Mouse (Mus musculus) layer of hippocampus, postnatal 36 days (tissue): ENCODE measurements around the gene Zfp933. TPM values are rescaled to one million over a fixed set of nuclear protein-coding genes. Genes with fewer than 3 reads are reported as not detected.
"Not testable (repeated sequence)": the region's sequence is repeated elsewhere in the genome, so short reads cannot be mapped to it uniquely, and the experiment has no call there.

Source experiments
- DNase-seq, 2 experiments: peaks; one replicate each; pipeline ENCODE4 v3.0.0; 2022
- total RNA-seq, 2 experiments: library from RNA; stranded (reverse); gene quantifications; 2 replicates each; pipeline ENCODE4 v1.2.3; 2021

Gene Zfp933
- total RNA-seq, 2 experiments from 2014 or later = 21.8 to 22.0 TPM

GRCm38 (mm10) chr4:147850776-147851175 is 2.6 kb upstream of the Zfp933 start:
- DNase-seq = no peak

- DNase-seq = no peak
These were observed 422 bp upstream of the Zfp933 start for GRCm38 (mm10) chr4:147848584-147848991.

DNA sequence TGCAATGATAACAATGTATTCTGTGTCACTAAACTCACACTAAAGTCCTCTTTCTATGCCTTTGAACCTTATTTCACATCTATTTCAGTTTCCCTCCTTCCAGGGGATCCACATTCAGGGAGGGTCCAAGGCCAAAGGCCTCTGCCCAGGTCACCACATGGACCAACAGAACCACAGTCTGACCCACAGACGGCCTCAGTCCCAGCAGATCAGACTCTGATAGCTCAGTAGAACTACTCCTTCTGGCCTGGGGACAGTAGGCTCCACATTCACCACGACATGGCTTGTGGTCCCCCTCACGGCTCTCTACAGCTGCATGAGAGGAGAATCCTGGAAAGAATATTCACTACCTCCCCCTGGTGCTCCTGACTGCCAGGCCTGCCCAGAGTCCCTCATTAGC is 5.3 kb downstream of the Zfp933 start:
- DNase-seq = no peak

DNA sequence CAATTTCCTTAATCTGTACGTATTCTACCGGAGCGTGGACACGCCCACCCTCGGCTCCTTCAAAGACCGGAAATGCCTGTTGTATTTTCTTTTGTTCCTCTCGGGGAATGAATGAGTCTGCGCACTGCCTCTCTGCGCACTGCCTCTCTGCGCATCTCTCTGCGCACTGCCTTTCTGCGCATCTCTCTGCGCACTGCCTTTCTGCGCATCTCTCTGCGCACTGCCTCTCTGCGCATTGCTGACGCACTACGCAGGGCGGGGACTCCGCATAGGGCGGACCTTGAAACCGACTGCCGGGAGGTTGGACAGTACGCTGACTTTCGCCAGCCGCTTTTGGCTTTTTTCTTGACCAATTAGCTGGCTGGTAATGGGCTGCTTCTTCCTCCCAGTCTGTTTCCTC is 8.9 kb downstream of the Zfp933 start:
- peak in 1 of 2 experiments; percentile 47 for DNase-seq

- no peak for DNase-seq
These were observed 23.8 kb downstream of the Zfp933 start for GRCm38 (mm10) chr4:147824389-147824788.

GRCm38 (mm10) chr4:147821414-147821813 is 26.8 kb downstream of the Zfp933 start:
- not testable (repeated sequence) for DNase-seq

GRCm38 (mm10) chr4:147819659-147820058 is 28.5 kb downstream of the Zfp933 start:
- DNase-seq = not testable (repeated sequence)

DNA sequence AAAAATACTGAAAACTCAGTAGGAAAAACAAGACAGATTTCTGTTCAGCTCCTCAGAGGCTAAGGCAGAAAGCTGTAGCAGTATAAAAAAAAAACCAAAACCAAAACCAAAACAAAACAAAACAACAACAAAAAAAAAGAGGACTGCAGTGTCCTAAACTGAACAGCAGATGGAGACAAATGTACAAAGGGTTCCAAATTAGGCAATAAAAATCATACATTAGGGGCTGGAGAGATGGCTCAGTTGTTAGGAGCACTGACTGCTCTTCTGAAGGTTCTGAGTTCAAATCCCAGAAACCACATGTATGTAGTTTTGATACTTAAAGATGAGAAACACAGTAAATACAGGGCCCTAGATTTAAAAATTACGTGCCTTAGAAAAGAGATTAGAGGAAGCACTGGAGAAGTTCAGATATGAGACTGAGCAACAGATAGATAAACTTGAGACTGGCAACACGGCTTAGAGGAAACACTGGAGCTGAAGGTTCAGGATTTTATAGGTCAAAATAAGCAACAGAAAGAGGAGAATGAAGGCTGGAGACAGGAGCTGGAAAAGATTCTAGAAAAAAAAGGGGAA is 33.5 kb downstream of the Zfp933 start:
- DNase-seq = no peak

- DNase-seq = no peak
These were observed 34.9 kb downstream of the Zfp933 start for GRCm38 (mm10) chr4:147813249-147813765.

GRCm38 (mm10) chr4:147809966-147810304 is 38.2 kb downstream of the Zfp933 start:
- not testable (repeated sequence) for DNase-seq

DNA sequence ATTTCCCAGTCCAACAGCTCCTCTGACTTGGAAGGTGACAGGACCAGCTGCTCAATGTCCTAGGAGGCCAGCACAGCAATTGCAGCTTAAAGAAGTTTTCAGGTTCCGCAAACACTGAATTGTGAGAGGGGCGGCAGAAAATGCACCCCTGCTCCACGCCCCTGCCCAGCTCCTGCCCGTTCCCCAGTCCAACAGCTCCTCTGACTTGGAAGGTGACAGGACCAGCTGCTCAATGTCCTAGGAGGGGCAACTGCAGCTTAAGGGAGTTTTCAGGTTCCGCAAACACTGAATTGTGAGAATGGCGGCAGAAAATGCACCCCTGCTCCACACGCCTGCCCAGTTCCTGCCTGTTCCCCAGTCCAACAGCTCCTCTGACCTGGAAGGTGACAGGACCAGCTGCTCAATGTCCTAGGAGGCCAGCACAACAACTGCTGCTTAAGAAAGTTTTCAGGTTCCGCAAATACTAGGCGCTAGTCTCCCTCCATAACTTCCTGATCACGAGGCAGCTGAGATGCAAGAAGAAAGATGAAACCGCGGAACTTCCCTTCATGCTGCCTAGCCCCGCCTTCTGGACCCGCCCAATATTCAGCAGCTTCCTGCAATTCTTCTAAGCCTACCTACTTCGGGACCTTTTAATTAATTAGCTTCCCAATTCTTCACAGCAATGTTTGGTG is 38.7 kb downstream of the Zfp933 start, which contains the start of gene Zfp984:
Zfp984 (minus strand) TSS at position 497 of the 674 bp plus-strand sequence.
- DNase-seq = not testable (repeated sequence)

DNA sequence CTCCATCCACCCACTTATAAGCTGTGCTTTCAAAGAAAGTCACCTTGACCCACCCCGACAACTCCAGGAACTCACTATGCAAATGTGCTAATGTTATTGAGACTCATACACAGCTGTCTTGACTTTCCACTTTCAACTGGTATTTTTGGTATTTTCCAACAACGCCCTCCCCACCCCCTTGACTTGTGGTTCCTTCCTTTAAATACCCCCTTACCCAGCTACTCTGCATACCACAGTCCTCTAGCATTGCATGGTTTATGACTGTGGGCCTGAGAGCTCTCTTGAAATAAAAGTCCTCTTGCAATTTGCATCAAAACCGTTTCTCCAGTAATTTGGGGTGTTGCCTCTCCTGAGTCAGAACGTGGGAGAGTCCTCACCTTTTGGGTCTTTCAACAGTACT is 39.7 kb downstream of the Zfp933 start:
- not testable (repeated sequence) for DNase-seq

- DNase-seq = not testable (repeated sequence)
These were observed 52.9 kb downstream of the Zfp933 start for GRCm38 (mm10) chr4:147795308-147795707.

DNA sequence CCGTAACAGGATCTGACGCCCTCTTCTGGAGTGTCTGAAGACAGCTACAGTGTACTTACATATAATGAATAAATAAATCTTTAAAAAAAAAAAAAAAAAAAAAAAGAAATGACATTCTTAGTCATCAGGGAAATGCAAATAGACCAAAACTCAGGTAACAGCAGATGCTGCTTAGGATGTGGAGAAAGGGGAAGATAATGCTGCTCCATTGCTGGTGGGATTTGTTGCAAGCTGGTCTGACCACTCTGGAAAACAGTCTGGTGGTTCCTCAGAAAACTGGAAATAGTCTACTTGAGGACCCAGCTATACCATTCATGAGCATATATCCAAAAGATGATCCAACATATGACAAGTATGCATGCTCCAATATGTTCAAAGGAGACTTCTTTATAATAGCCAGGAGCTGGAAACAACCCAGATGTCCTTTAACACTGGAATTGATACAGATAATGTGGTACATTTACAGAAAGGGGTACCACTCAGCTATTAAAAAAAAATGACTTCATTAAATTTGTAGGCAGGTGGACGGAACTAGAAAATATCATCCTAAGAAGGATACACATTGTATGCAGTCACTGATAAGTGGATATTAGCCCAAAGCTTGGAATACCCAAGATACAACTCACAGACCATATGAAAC is 54.0 kb downstream of the Zfp933 start:
- DNase-seq = not testable (repeated sequence)

GRCm38 (mm10) chr4:147793390-147793916 is 54.7 kb downstream of the Zfp933 start:
- not testable (repeated sequence) for DNase-seq

DNA sequence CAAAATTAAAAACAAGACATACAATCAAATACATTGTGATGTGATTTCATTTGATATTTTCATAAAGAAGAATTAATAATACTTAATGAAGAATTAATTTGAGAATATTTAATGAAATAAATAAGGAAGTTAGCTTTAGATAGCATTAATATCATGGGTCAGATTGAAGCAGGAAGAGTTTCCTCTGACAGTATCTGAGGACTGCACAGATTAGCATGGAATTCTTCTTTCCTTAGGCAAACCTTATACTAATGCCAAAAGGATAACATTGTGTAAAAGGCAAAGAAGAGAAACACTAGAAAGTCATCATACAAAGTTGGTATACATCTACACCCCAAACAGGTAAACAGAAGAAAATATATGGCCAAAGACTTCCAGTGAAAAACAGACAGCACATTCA is 56.4 kb downstream of the Zfp933 start:
- not testable (repeated sequence) for DNase-seq

Other genes with a start within 250 kb of the Zfp933 start
- gene Zfp979, start 205.9 kb downstream of the Zfp933 start, total RNA-seq = under 1 TPM; 0.35 to 0.43 TPM
- gene Zfp534, start 145.8 kb downstream of the Zfp933 start, total RNA-seq = not detected
- 1 to 10 TPM; 1.9 to 2.7 TPM for gene Zfp984, start 38.6 kb downstream of the Zfp933 start, total RNA-seq
- 10 to 100 TPM; 17.5 to 20.0 TPM for gene Miip, start 20.4 kb upstream of the Zfp933 start, total RNA-seq
- 10 to 100 TPM; 10.5 to 11.0 TPM for gene Fv1, start 20.6 kb upstream of the Zfp933 start, total RNA-seq
- gene Mfn2, start 56.3 kb upstream of the Zfp933 start, total RNA-seq = 100 to 1,000 TPM; 174 to 194 TPM
- gene Plod1, start 88.4 kb upstream of the Zfp933 start, total RNA-seq = 10 to 100 TPM; 21.3 to 25.1 TPM
- 10 to 100 TPM; 27.4 to 30.0 TPM for gene 2510039O18Rik, start 92.5 kb upstream of the Zfp933 start, total RNA-seq
- not detected for gene Nppb, start 137.4 kb upstream of the Zfp933 start, total RNA-seq
- not detected for gene Nppa, start 152.4 kb upstream of the Zfp933 start, total RNA-seq
- 10 to 100 TPM; 71.1 to 75.3 TPM for gene Clcn6, start 190.5 kb upstream of the Zfp933 start, total RNA-seq
- 10 to 100 TPM; 29.1 to 33.2 TPM for gene Mthfr, start 190.7 kb upstream of the Zfp933 start, total RNA-seq
- 1 to 10 TPM; 7.3 TPM for gene Agtrap, start 239.7 kb upstream of the Zfp933 start, total RNA-seq